10 mouse cellular contexts compared by ENCODE assay signal in genomic region chr16:92415702-92416118, GRCm38 (mm10). TPM values are rescaled to one million over a fixed set of nuclear protein-coding genes. Genes with fewer than 3 reads are reported as not detected.
A peak's percentile ranks its signal among the peaks of the same experiment; 100 is the strongest.
DNase-seq lines count a peak whose midpoint lies in the region; ATAC-seq and TF ChIP-seq lines count a peak whose summit lies in the region.
"Had no signal": no experiment of that assay in that cellular context is flagged by ENCODE, and none has a peak within 500 bp of the region (broad histone marks: within the 10 kb centered on the region; RNA-seq: fewer than 3 reads in every experiment).

No protein-coding gene starts in this region.

- H3K36me3 ChIP-seq in kidney, embryonic 15.5 days: no peaks in the 10 kb centered on the region
- peaks cover 5% of the 10 kb centered on the region; the same call in 1 of the 2 replicates for H3K36me3 ChIP-seq in heart, embryonic 12.5 days

- H3K9me3 ChIP-seq in kidney, embryonic 15.5 days (replicated peaks): no peaks in the 10 kb centered on the region
- H3K9me3 ChIP-seq in heart, embryonic 12.5 days (replicated peaks): no peaks in the 10 kb centered on the region

- ATAC-seq in kidney, embryonic 15.5 days (replicated peaks; ENCODE audit: low FRiP score): no peak
- ATAC-seq in heart, embryonic 12.5 days (ENCODE audit: insufficient number of reproducible peaks, low FRiP score): 0 out of 2 replicates have a peak, but pooled peaks have one; percentile 49
- ATAC-seq in frontal cortex, adult (ENCODE audit: low TSS enrichment): no peak; the same call in 1 of the 2 replicates

- no peak for TF ChIP-seq POLR2A in bone marrow, adult 2 months (IDR thresholded peaks at IDR 0.05; ENCODE audit: borderline replicate concordance, control insufficient read depth, low read depth, low read length)

- H3K4me2 ChIP-seq in kidney, embryonic 15.5 days: no peak overlapping the region
- H3K4me2 ChIP-seq in heart, embryonic 12.5 days: peak overlapping the region; percentile 25

- WGBS in kidney, embryonic 15.5 days: 24% methylated on average over 7 of the region's 7 CpGs
- 12% methylated on average over 7 of the region's 7 CpGs for WGBS in bone marrow, adult 2 months
- 12% methylated on average over 7 of the region's 7 CpGs for WGBS in heart, embryonic 12.5 days

- no peak for DNase-seq in kidney, postnatal 36 days
- DNase-seq in lung, postnatal 36 days: peak; percentile 61
- no peak for DNase-seq in adrenal gland, adult 8-10 months
- DNase-seq in cerebellum, adult 9-11 months: no peak
- DNase-seq: right cerebral cortex, adult 18-20 months had no signal

- H3K4me1 ChIP-seq in kidney, embryonic 15.5 days: peaks cover 33% of the 10 kb centered on the region
- no peaks in the 10 kb centered on the region for H3K4me1 ChIP-seq in bone marrow, adult 2 months (ENCODE audit: control insufficient read depth, insufficient read depth, low read length)
- H3K4me1 ChIP-seq in heart, embryonic 12.5 days (replicated peaks): peaks cover 61% of the 10 kb centered on the region

- TF ChIP-seq CTCF in bone marrow, adult 2 months (IDR thresholded peaks at IDR 0.05; ENCODE audit: control insufficient read depth, insufficient read depth, low read length): no peak

- no peak overlapping the region for H3K9ac ChIP-seq in kidney, embryonic 15.5 days
- peak overlapping the region; percentile 47 for H3K9ac ChIP-seq in heart, embryonic 12.5 days

- H3K27ac ChIP-seq in kidney, embryonic 15.5 days: peak overlapping the region; percentile 78
- H3K27ac ChIP-seq in bone marrow, adult 2 months (ENCODE audit: control insufficient read depth, insufficient read depth, low read depth, low read length, poor library complexity): peak overlapping the region; percentile 44; the same call in 1 of the 2 replicates
- H3K27ac ChIP-seq in heart, embryonic 12.5 days (ENCODE audit: poor library complexity, severe bottlenecking): peak overlapping the region; percentile 81

- H3K27me3 ChIP-seq in kidney, embryonic 15.5 days: no peaks in the 10 kb centered on the region
- no peaks in the 10 kb centered on the region for H3K27me3 ChIP-seq in heart, embryonic 12.5 days (replicated peaks)

- H3K4me3 ChIP-seq in kidney, embryonic 15.5 days (replicated peaks): no peak overlapping the region
- no peak overlapping the region for H3K4me3 ChIP-seq in bone marrow, adult 2 months (replicated peaks; ENCODE audit: control insufficient read depth, low read depth, low read length)
- H3K4me3 ChIP-seq in heart, embryonic 12.5 days: no peak overlapping the region

RNA-seq across cellular contexts. Expression of gene Rcan1, which starts 55.0 kb away (rescaled TPM):
- 26.5 and 27.0 TPM in 2 replicates for polyA plus RNA-seq in kidney, embryonic 15.5 days (2015; fragmentation: Nextera tagmentation; extraction: Ambion mirVana)
- polyA plus RNA-seq in bone marrow, adult 2 months (2011; ENCODE audit: insufficient read depth, insufficient read length, low replicate concordance, missing spikeins): 3.6 and 9.5 TPM in 2 replicates
- polyA plus RNA-seq in heart, embryonic 12.5 days (2016; fragmentation: Nextera tagmentation; extraction: Ambion mirVana): 148 and 153 TPM in 2 replicates
- 10 to 100 TPM; 16.0 to 23.4 (median 19.0) TPM for total RNA-seq in adrenal gland, adult 8-10 months (2022)

RNA-seq across cellular contexts. Expression of gene Kcne1, which starts 56.4 kb away (rescaled TPM):
- polyA plus RNA-seq in kidney, embryonic 15.5 days (2015; fragmentation: Nextera tagmentation; extraction: Ambion mirVana): 1.8 and 2.0 TPM in 2 replicates
- polyA plus RNA-seq in bone marrow, adult 2 months (2011; ENCODE audit: insufficient read depth, insufficient read length, low replicate concordance, missing spikeins): not detected in 2 replicates
- polyA plus RNA-seq in heart, embryonic 12.5 days (2016; fragmentation: Nextera tagmentation; extraction: Ambion mirVana): 78.4 and 87.1 TPM in 2 replicates
- not detected for total RNA-seq in adrenal gland, adult 8-10 months (2022)
- polyA plus RNA-seq: cortical plate, adult 2 months had no signal

Comparison
In these comparisons a context has a peak if more than half of its experiments do, and no peak if none do; other contexts are left out.
1. RNA of gene Kcne1, which starts 56.4 kb away (polyA plus RNA-seq): 78.4 to 87.1 TPM in heart, embryonic 12.5 days; 1.8 to 2.0 TPM in kidney, embryonic 15.5 days and not detected in bone marrow, adult 2 months; every median in the first group is over 10 times any median in the second.
2. Peak in every context shown above with its lines, with median percentiles within 50 percentile points of each other: H3K27ac ChIP-seq.